Mouse (Mus musculus) ovary, adult 10 weeks (tissue): Measurements from ENCODE around the gene Rbl2. TPM values are rescaled to one million over a fixed set of nuclear protein-coding genes. Genes with fewer than 3 reads are reported as not detected.

Experiments used
- polyA plus RNA-seq: library from polyadenylated mRNA; stranded (reverse); fragments of 350-450 nt; fragmentation: Illumina TruSeq; extraction: RNeasy Lipid Tissue Mini Kit (QIAGEN cat#74804); gene quantifications from one replicate; pipeline ENCODE4 v1.2.3, GENCODE M21; 2014

The Rbl2 gene
- 71.8 TPM for polyA plus RNA-seq

DNA sequence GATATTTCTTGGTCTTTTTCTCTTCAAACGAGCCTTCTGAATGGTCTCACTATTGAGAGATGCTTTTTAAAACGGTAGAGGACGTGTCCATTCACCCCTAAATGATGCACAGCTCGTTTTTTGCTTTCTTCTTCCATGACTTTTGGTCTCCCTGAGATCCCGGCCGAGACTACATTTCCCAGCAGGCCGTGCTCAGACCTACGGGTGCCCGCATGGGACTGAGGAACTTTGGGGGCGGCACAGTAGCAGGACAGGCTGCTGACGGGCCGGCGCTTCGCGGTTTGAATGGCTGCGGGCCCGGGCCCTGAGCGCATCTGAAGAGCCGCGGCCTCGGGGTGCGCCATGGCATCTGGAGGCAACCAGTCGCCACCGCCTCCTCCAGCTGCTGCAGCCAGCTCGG, at the start of gene Rbl2:
TSS of gene Rbl2 (plus strand) at position 224 of the 400 bp plus-strand sequence.

Other genes with a start within 250 kb of the Rbl2 start
- gene Chd9, start 241.7 kb upstream of the Rbl2 start, polyA plus RNA-seq: 521 TPM
- gene Aktip, start 129.9 kb downstream of the Rbl2 start, polyA plus RNA-seq: 55.0 TPM
- gene Rpgrip1l, start 243.2 kb downstream of the Rbl2 start, polyA plus RNA-seq: 30.7 TPM
- 67.0 TPM for gene Fto, start 243.5 kb downstream of the Rbl2 start, polyA plus RNA-seq